Mouse (Mus musculus): ENCODE results near the gene Uba7. TPM values are rescaled to one million over a fixed set of nuclear protein-coding genes. Genes with fewer than 3 reads are reported as not detected.

The Uba7 gene
- total and polyA plus RNA-seq, 2 experiments from 2014 or later = 18.0 to 55.6 TPM

DNA sequence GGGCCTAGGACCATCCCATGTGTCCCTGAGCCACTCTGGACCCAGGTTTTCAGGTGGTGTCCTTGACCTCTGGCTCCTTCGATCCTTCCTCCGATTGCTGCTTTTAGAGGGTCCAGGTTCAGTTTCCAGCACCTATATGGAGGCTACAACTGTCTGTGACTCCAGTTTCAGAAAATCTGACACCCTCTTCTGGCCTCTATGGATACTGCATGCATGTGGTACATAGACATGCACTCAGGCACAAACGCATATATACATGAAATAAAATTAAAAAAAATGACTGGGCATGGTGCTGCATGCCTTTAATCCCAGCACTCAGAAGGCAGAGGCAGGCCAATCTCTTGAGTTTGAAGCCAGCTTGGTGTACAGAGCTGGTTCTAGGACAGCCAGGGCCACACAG lies 52.6 kb downstream of the Uba7 start:
- H3K4me1 ChIP-seq (ENCODE audit: control insufficient read depth, insufficient read depth) = no peaks in the 10 kb centered on the region
- H3K9me3 ChIP-seq (replicated peaks; ENCODE audit: control insufficient read depth, low read length) = no peaks in the 10 kb centered on the region
- no peak for TF ChIP-seq CTCF (IDR thresholded peaks at IDR 0.05; ENCODE audit: low read depth)
- no peak for TF ChIP-seq EP300 (IDR thresholded peaks at IDR 0.05; ENCODE audit: low read depth)
- DNase-seq (ENCODE audit: low spot score) (no peak), ATAC-seq (ENCODE audit: insufficient read depth, low read depth) (no peak)
- no peak overlapping the region for H3K27ac ChIP-seq (ENCODE audit: low read depth)
- no peak overlapping the region for H3K9ac ChIP-seq (replicated peaks; ENCODE audit: low read depth, low read length)
- peaks cover 60% of the 10 kb centered on the region for H3K36me3 ChIP-seq (replicated peaks; ENCODE audit: control insufficient read depth, insufficient read depth, low read length)
- no peak overlapping the region for H3K4me2 ChIP-seq (ENCODE audit: low read depth, low read length)
- no peaks in the 10 kb centered on the region for H3K27me3 ChIP-seq (ENCODE audit: control insufficient read depth, insufficient read depth, low read length)
- WGBS = 96% methylated on average over 3 of the region's 3 CpGs
- no peak overlapping the region for H3K4me3 ChIP-seq (ENCODE audit: low read depth, low read length)

DNA sequence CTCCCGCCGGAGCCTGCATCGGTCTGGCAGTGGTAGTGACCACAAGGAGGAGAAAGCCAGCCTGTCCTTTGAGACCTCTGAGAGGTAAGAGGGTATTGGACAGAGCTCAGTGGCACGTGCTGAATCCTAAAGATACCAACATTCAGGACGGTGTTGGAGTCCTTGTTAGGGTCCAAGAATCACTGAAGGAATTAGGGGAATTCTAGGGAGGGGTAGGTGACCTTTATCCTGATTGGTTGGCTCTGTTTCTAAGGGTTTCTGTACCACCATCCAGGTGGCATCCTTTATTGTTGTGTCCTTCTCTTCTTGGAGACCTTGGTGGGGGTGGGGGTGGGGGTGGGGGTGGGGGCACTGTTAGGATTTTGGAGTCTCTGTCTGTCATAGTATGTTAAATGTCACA lies 56.8 kb downstream of the Uba7 start:
- DNase-seq (ENCODE audit: low spot score) = no peak
- TF ChIP-seq EP300 (IDR thresholded peaks at IDR 0.05; ENCODE audit: low read depth) = no peak
- no peak for TF ChIP-seq CTCF (IDR thresholded peaks at IDR 0.05; ENCODE audit: low read depth)
- no peak for ATAC-seq (ENCODE audit: insufficient read depth, low read depth)
- Histone ChIP-seq H3K27me3 (ENCODE audit: control insufficient read depth, insufficient read depth, low read length) (no peaks in the 10 kb centered on the region), H3K4me1 (ENCODE audit: control insufficient read depth, insufficient read depth) (no peaks in the 10 kb centered on the region), H3K4me2 (ENCODE audit: low read depth, low read length) (no peak overlapping the region), H3K4me3 (ENCODE audit: low read depth, low read length) (no peak overlapping the region), H3K9ac (replicated peaks; ENCODE audit: low read depth, low read length) (no peak overlapping the region), H3K36me3 (replicated peaks; ENCODE audit: control insufficient read depth, insufficient read depth, low read length) (peaks cover 57% of the 10 kb centered on the region), H3K9me3 (replicated peaks; ENCODE audit: control insufficient read depth, low read length) (no peaks in the 10 kb centered on the region), H3K27ac (ENCODE audit: low read depth) (no peak overlapping the region)
- WGBS = 84% methylated on average over 5 of the region's 5 CpGs

Other genes with a start within 250 kb of the Uba7 start
- gene Rbm5, start 204.5 kb upstream of the Uba7 start, total RNA-seq (2014; rRNA removed; ENCODE audit: low replicate concordance) = 53.5 and 90.6 TPM in 2 replicates
- gene Rbm5, start 204.5 kb upstream of the Uba7 start, polyA plus RNA-seq (2015; fragmentation: Nextera tagmentation; extraction: Ambion mirVana) = 81.7 and 88.9 TPM in 2 replicates
- gene Rbm6, start 102.3 kb upstream of the Uba7 start, total RNA-seq (2014; rRNA removed; ENCODE audit: low replicate concordance) = 20.3 and 35.1 TPM in 2 replicates
- 27.1 and 28.3 TPM in 2 replicates for gene Rbm6, start 102.3 kb upstream of the Uba7 start, polyA plus RNA-seq (2015; fragmentation: Nextera tagmentation; extraction: Ambion mirVana)
- gene Mon1a, start 87.4 kb upstream of the Uba7 start, total RNA-seq (2014; rRNA removed; ENCODE audit: low replicate concordance) = 12.1 and 16.4 TPM in 2 replicates
- gene Mon1a, start 87.4 kb upstream of the Uba7 start, polyA plus RNA-seq (2015; fragmentation: Nextera tagmentation; extraction: Ambion mirVana) = 9.9 TPM in 2 replicates
- gene Mst1r, start 68.6 kb upstream of the Uba7 start, total RNA-seq (2014; rRNA removed; ENCODE audit: low replicate concordance) = 1.8 and 20.1 TPM in 2 replicates
- 0.74 and 1.2 TPM in 2 replicates for gene Mst1r, start 68.6 kb upstream of the Uba7 start, polyA plus RNA-seq (2015; fragmentation: Nextera tagmentation; extraction: Ambion mirVana)
- gene Actl11, start 47.0 kb upstream of the Uba7 start, total RNA-seq (2014; rRNA removed; ENCODE audit: low replicate concordance) = not detected in 2 replicates
- gene Actl11, start 47.0 kb upstream of the Uba7 start, polyA plus RNA-seq (2015; fragmentation: Nextera tagmentation; extraction: Ambion mirVana) = not detected in 2 replicates
- gene Camkv, start 39.8 kb upstream of the Uba7 start, total RNA-seq (2014; rRNA removed; ENCODE audit: low replicate concordance) = 0.15 TPM in 1 of 2 replicates, not detected in the other
- 0.03 TPM in 1 of 2 replicates, not detected in the other for gene Camkv, start 39.8 kb upstream of the Uba7 start, polyA plus RNA-seq (2015; fragmentation: Nextera tagmentation; extraction: Ambion mirVana)
- 4.8 and 10.0 TPM in 2 replicates for gene Traip, start 25.4 kb upstream of the Uba7 start, total RNA-seq (2014; rRNA removed; ENCODE audit: low replicate concordance)
- 2.3 and 3.3 TPM in 2 replicates for gene Traip, start 25.4 kb upstream of the Uba7 start, polyA plus RNA-seq (2015; fragmentation: Nextera tagmentation; extraction: Ambion mirVana)
- 0.19 and 4.6 TPM in 2 replicates for gene Gm20661, start 7.6 kb downstream of the Uba7 start, total RNA-seq (2014; rRNA removed; ENCODE audit: low replicate concordance)
- gene Gm20661, start 7.6 kb downstream of the Uba7 start, polyA plus RNA-seq (2015; fragmentation: Nextera tagmentation; extraction: Ambion mirVana) = 0.52 and 0.57 TPM in 2 replicates
- gene Inka1, start 10.4 kb downstream of the Uba7 start, total RNA-seq (2014; rRNA removed; ENCODE audit: low replicate concordance) = 34.0 and 34.3 TPM in 2 replicates
- gene Inka1, start 10.4 kb downstream of the Uba7 start, polyA plus RNA-seq (2015; fragmentation: Nextera tagmentation; extraction: Ambion mirVana) = 37.0 and 38.4 TPM in 2 replicates
- gene Cdhr4, start 17.0 kb downstream of the Uba7 start, total RNA-seq (2014; rRNA removed; ENCODE audit: low replicate concordance) = 1.5 and 10.0 TPM in 2 replicates
- 1.3 and 1.7 TPM in 2 replicates for gene Cdhr4, start 17.0 kb downstream of the Uba7 start, polyA plus RNA-seq (2015; fragmentation: Nextera tagmentation; extraction: Ambion mirVana)
- 1.8 TPM in 1 of 2 replicates, not detected in the other for gene Gm20662, start 20.8 kb downstream of the Uba7 start, total RNA-seq (2014; rRNA removed; ENCODE audit: low replicate concordance)
- gene Gm20662, start 20.8 kb downstream of the Uba7 start, polyA plus RNA-seq (2015; fragmentation: Nextera tagmentation; extraction: Ambion mirVana) = 0.56 and 0.62 TPM in 2 replicates
- gene Ip6k1, start 27.0 kb downstream of the Uba7 start, total RNA-seq (2014; rRNA removed; ENCODE audit: low replicate concordance) = 102 and 132 TPM in 2 replicates
- 25.4 and 27.6 TPM in 2 replicates for gene Ip6k1, start 27.0 kb downstream of the Uba7 start, polyA plus RNA-seq (2015; fragmentation: Nextera tagmentation; extraction: Ambion mirVana)
- 13.1 and 18.1 TPM in 2 replicates for gene Gmppb, start 73.7 kb downstream of the Uba7 start, total RNA-seq (2014; rRNA removed; ENCODE audit: low replicate concordance)
- gene Gmppb, start 73.7 kb downstream of the Uba7 start, polyA plus RNA-seq (2015; fragmentation: Nextera tagmentation; extraction: Ambion mirVana) = 15.7 and 17.2 TPM in 2 replicates
- gene Amigo3, start 77.7 kb downstream of the Uba7 start, total RNA-seq (2014; rRNA removed; ENCODE audit: low replicate concordance) = 1.4 and 7.6 TPM in 2 replicates
- gene Amigo3, start 77.7 kb downstream of the Uba7 start, polyA plus RNA-seq (2015; fragmentation: Nextera tagmentation; extraction: Ambion mirVana) = 1.4 and 1.6 TPM in 2 replicates
- gene Mst1, start 104.9 kb downstream of the Uba7 start, total RNA-seq (2014; rRNA removed; ENCODE audit: low replicate concordance) = not detected in 2 replicates
- 0.07 TPM in 1 of 2 replicates, not detected in the other for gene Mst1, start 104.9 kb downstream of the Uba7 start, polyA plus RNA-seq (2015; fragmentation: Nextera tagmentation; extraction: Ambion mirVana)
- 40.5 and 60.2 TPM in 2 replicates for gene Rnf123, start 107.8 kb downstream of the Uba7 start, total RNA-seq (2014; rRNA removed; ENCODE audit: low replicate concordance)
- gene Rnf123, start 107.8 kb downstream of the Uba7 start, polyA plus RNA-seq (2015; fragmentation: Nextera tagmentation; extraction: Ambion mirVana) = 24.6 and 32.9 TPM in 2 replicates
- gene Apeh, start 119.1 kb downstream of the Uba7 start, total RNA-seq (2014; rRNA removed; ENCODE audit: low replicate concordance) = 36.5 and 43.5 TPM in 2 replicates
- gene Apeh, start 119.1 kb downstream of the Uba7 start, polyA plus RNA-seq (2015; fragmentation: Nextera tagmentation; extraction: Ambion mirVana) = 32.8 TPM in 2 replicates
- 0.42 TPM in 1 of 2 replicates, not detected in the other for gene Bsn, start 214.9 kb downstream of the Uba7 start, total RNA-seq (2014; rRNA removed; ENCODE audit: low replicate concordance)
- 0.01 and 0.03 TPM in 2 replicates for gene Bsn, start 214.9 kb downstream of the Uba7 start, polyA plus RNA-seq (2015; fragmentation: Nextera tagmentation; extraction: Ambion mirVana)